Comparison of ENCODE assay signal across 28 mouse cellular contexts in genomic region chr10:81375322-81375721, GRCm38 (mm10). TPM values are rescaled to one million over a fixed set of nuclear protein-coding genes. Genes with fewer than 3 reads are reported as not detected.
A peak's percentile ranks its signal among the peaks of the same experiment; 100 is the strongest.
DNase-seq lines count a peak whose midpoint lies in the region; ATAC-seq and TF ChIP-seq lines count a peak whose summit lies in the region.
"Had no signal": no experiment of that assay in that cellular context is flagged by ENCODE, and none has a peak within 500 bp of the region (broad histone marks: within the 10 kb centered on the region; RNA-seq: fewer than 3 reads in every experiment).

No protein-coding gene starts in this region.

- no peak for TF ChIP-seq EP300 in liver, postnatal 0 days (IDR thresholded peaks at IDR 0.05; ENCODE audit: low read depth)

- peak overlapping the region; percentile 61 for H3K27ac ChIP-seq in liver, embryonic 13.5 days
- no peak overlapping the region; the same call in 1 of the 2 replicates for H3K27ac ChIP-seq in liver, embryonic 11.5 days (ENCODE audit: low read depth, low read length)
- H3K27ac ChIP-seq in neural tube, embryonic 13.5 days (replicated peaks), result no peak overlapping the region
- no peak overlapping the region for H3K27ac ChIP-seq in neural tube, embryonic 15.5 days (replicated peaks)
- no peak overlapping the region for H3K27ac ChIP-seq in liver, postnatal 0 days (ENCODE audit: low read depth)
- H3K27ac ChIP-seq: embryonic facial prominence, embryonic 12.5 days; heart, adult 2 months; hindbrain, embryonic 14.5 days; left cerebral cortex, adult 2 months; stomach, postnatal 0 days had no signal

- H3K4me3 ChIP-seq in erythroblast, embryonic 14.5 days (replicated peaks), result peak overlapping the region; percentile 90
- peak overlapping the region; percentile 89 for H3K4me3 ChIP-seq in liver, embryonic 13.5 days (replicated peaks)
- no peak overlapping the region for H3K4me3 ChIP-seq in liver, embryonic 11.5 days (ENCODE audit: low read depth, low read length)
- no peak overlapping the region for H3K4me3 ChIP-seq in neural tube, embryonic 13.5 days
- H3K4me3 ChIP-seq in neural tube, embryonic 15.5 days (replicated peaks), result no peak overlapping the region
- H3K4me3 ChIP-seq in liver, postnatal 0 days (ENCODE audit: low read depth, low read length), result no peak overlapping the region
- H3K4me3 ChIP-seq: embryonic facial prominence, embryonic 12.5 days; heart, adult 2 months; left cerebral cortex, adult 2 months had no signal

- H3K9ac ChIP-seq in liver, embryonic 13.5 days, result peak overlapping the region; percentile 44
- H3K9ac ChIP-seq in liver, embryonic 11.5 days (ENCODE audit: low read depth, low read length), result no peak overlapping the region
- H3K9ac ChIP-seq in neural tube, embryonic 13.5 days, result peak overlapping the region; percentile 26; the same call in 1 of the 2 replicates
- no peak overlapping the region for H3K9ac ChIP-seq in neural tube, embryonic 15.5 days (replicated peaks)
- no peak overlapping the region for H3K9ac ChIP-seq in liver, postnatal 0 days (replicated peaks)
- H3K9ac ChIP-seq: embryonic facial prominence, embryonic 12.5 days; hindbrain, embryonic 14.5 days; lung, embryonic 14.5 days had no signal

- no peak for ATAC-seq in erythroblast, adult 5-6 weeks (replicated peaks; ENCODE audit: low FRiP score, poor library complexity, severe bottlenecking)
- ATAC-seq in liver, embryonic 13.5 days (ENCODE audit: low read depth), result no peak
- no peak for ATAC-seq in liver, embryonic 11.5 days (replicated peaks; ENCODE audit: low FRiP score)
- ATAC-seq in neural tube, embryonic 13.5 days (ENCODE audit: low read depth), result no peak
- ATAC-seq in neural tube, embryonic 15.5 days (ENCODE audit: low FRiP score), result no peak
- no peak for ATAC-seq in liver, postnatal 0 days
- ATAC-seq: forebrain, embryonic 16.5 days; inflammation-experienced regulatory T-cells, adult 6 months; midbrain, embryonic 16.5 days had no signal

- WGBS in liver, embryonic 13.5 days (ENCODE audit: insufficient replicate concordance), result 92% methylated on average over 10 of the region's 10 CpGs
- WGBS in liver, embryonic 11.5 days, result 93% methylated on average over 10 of the region's 10 CpGs
- WGBS in neural tube, embryonic 13.5 days, result 96% methylated on average over 10 of the region's 10 CpGs
- WGBS in neural tube, embryonic 15.5 days, result 94% methylated on average over 10 of the region's 10 CpGs
- WGBS in liver, postnatal 0 days (ENCODE audit: insufficient replicate concordance), result 94% methylated on average over 10 of the region's 10 CpGs

- H3K36me3 ChIP-seq in erythroblast, embryonic 14.5 days (ENCODE audit: control insufficient read depth), result peaks cover 83% of the 10 kb centered on the region
- peaks cover 60% of the 10 kb centered on the region for H3K36me3 ChIP-seq in liver, embryonic 13.5 days
- H3K36me3 ChIP-seq in liver, embryonic 11.5 days (ENCODE audit: control insufficient read depth, insufficient read depth, low read length), result peaks cover 36% of the 10 kb centered on the region
- H3K36me3 ChIP-seq in neural tube, embryonic 13.5 days, result peaks cover 44% of the 10 kb centered on the region
- peaks cover 28% of the 10 kb centered on the region for H3K36me3 ChIP-seq in neural tube, embryonic 15.5 days
- peaks cover 53% of the 10 kb centered on the region for H3K36me3 ChIP-seq in liver, postnatal 0 days (replicated peaks; ENCODE audit: insufficient read depth, low read length)

- no peak for TF ChIP-seq CTCF in liver, postnatal 0 days (IDR thresholded peaks at IDR 0.05; ENCODE audit: low read depth)

- H3K4me2 ChIP-seq in liver, embryonic 13.5 days, result peak overlapping the region; percentile 89
- no peak overlapping the region for H3K4me2 ChIP-seq in liver, embryonic 11.5 days
- no peak overlapping the region for H3K4me2 ChIP-seq in neural tube, embryonic 13.5 days
- no peak overlapping the region for H3K4me2 ChIP-seq in neural tube, embryonic 15.5 days
- peak overlapping the region; percentile 68 for H3K4me2 ChIP-seq in liver, postnatal 0 days (ENCODE audit: low read depth, low read length)
- H3K4me2 ChIP-seq: hindbrain, embryonic 14.5 days had no signal

- H3K4me1 ChIP-seq in erythroblast, embryonic 14.5 days (ENCODE audit: control insufficient read depth), result peaks cover 75% of the 10 kb centered on the region
- peaks cover 68% of the 10 kb centered on the region for H3K4me1 ChIP-seq in liver, embryonic 13.5 days (replicated peaks)
- peaks cover 25% of the 10 kb centered on the region for H3K4me1 ChIP-seq in liver, embryonic 11.5 days (replicated peaks; ENCODE audit: control insufficient read depth, insufficient read depth, low read length)
- H3K4me1 ChIP-seq in neural tube, embryonic 13.5 days (replicated peaks), result peaks cover 38% of the 10 kb centered on the region
- H3K4me1 ChIP-seq in neural tube, embryonic 15.5 days, result peaks cover 36% of the 10 kb centered on the region
- H3K4me1 ChIP-seq in liver, postnatal 0 days (ENCODE audit: insufficient read depth), result peaks cover 28% of the 10 kb centered on the region

- DNase-seq in liver, embryonic 13.5 days, result no peak
- no peak for DNase-seq in liver, embryonic 11.5 days (ENCODE audit: low spot score)
- no peak for DNase-seq in liver, postnatal 0 days
- DNase-seq in heart, postnatal 10 days, result no peak
- DNase-seq: adrenal gland, postnatal 25 days; cerebellum, adult 11-12 months; cerebellum, adult 9-11 months; embryo, embryonic 11 days; heart, adult 2 months; kidney, adult 11 months; kidney, postnatal 14 days; lung, embryonic 14.5 days; right cerebral cortex, adult 18-20 months; spleen, adult 18-20 months; thymus, adult 18-20 months; thymus, postnatal 25 days had no signal

- intact Hi-C loops in heart, postnatal 10 days (cut with DNase I), result no loop called here

- no peaks in the 10 kb centered on the region for H3K9me3 ChIP-seq in erythroblast, embryonic 14.5 days (ENCODE audit: control insufficient read depth, low read length)
- no peaks in the 10 kb centered on the region for H3K9me3 ChIP-seq in liver, embryonic 13.5 days (replicated peaks)
- H3K9me3 ChIP-seq in liver, embryonic 11.5 days (ENCODE audit: control insufficient read depth, low read length), result no peaks in the 10 kb centered on the region
- no peaks in the 10 kb centered on the region for H3K9me3 ChIP-seq in neural tube, embryonic 13.5 days
- H3K9me3 ChIP-seq in neural tube, embryonic 15.5 days (replicated peaks), result no peaks in the 10 kb centered on the region
- H3K9me3 ChIP-seq in liver, postnatal 0 days (ENCODE audit: low read length), result no peaks in the 10 kb centered on the region
- H3K9me3 ChIP-seq: embryonic facial prominence, embryonic 12.5 days had no signal

- no peaks in the 10 kb centered on the region; the same call in 1 of the 2 replicates for H3K27me3 ChIP-seq in erythroblast, embryonic 14.5 days (ENCODE audit: control insufficient read depth)
- H3K27me3 ChIP-seq in liver, embryonic 13.5 days, result no peaks in the 10 kb centered on the region
- H3K27me3 ChIP-seq in liver, embryonic 11.5 days (replicated peaks; ENCODE audit: control insufficient read depth, insufficient read depth, low read length), result no peaks in the 10 kb centered on the region
- no peaks in the 10 kb centered on the region for H3K27me3 ChIP-seq in neural tube, embryonic 13.5 days
- H3K27me3 ChIP-seq in neural tube, embryonic 15.5 days (replicated peaks), result no peaks in the 10 kb centered on the region
- no peaks in the 10 kb centered on the region for H3K27me3 ChIP-seq in liver, postnatal 0 days (ENCODE audit: insufficient read depth, low read length)
- H3K27me3 ChIP-seq: embryonic facial prominence, embryonic 12.5 days had no signal

RNA-seq across cellular contexts. Expression of gene Fzr1, which starts 3.0 kb away (rescaled TPM):
- 62.5 and 67.4 TPM in 2 replicates for polyA plus RNA-seq in erythroblast, embryonic 14.5 days (2012)
- 286 and 325 TPM in 2 replicates for total RNA-seq in erythroblast, adult 5-6 weeks (2015; ENCODE audit: low replicate concordance)
- 463 and 486 TPM in 2 replicates for total RNA-seq in erythroblast, adult 5-6 weeks (2017; ENCODE audit: low replicate concordance)
- polyA plus RNA-seq in liver, embryonic 13.5 days (2015; fragmentation: Nextera tagmentation; extraction: Ambion mirVana), result 89.5 and 94.1 TPM in 2 replicates
- 74.0 and 75.9 TPM in 2 replicates for polyA plus RNA-seq in liver, embryonic 11.5 days (2014; fragmentation: Nextera tagmentation; extraction: Ambion mirVana)
- polyA plus RNA-seq in neural tube, embryonic 13.5 days (2015; fragmentation: Nextera tagmentation; extraction: Ambion mirVana), result 105 and 112 TPM in 2 replicates
- polyA plus RNA-seq in neural tube, embryonic 15.5 days (2015; fragmentation: Nextera tagmentation; extraction: Ambion mirVana), result 132 and 146 TPM in 2 replicates
- 69.7 and 74.6 TPM in 2 replicates for polyA plus RNA-seq in liver, postnatal 0 days (2015; fragmentation: Nextera tagmentation; extraction: Ambion mirVana)
- 10 to 100 TPM; 39.7 to 41.2 TPM for total RNA-seq in heart, postnatal 10 days (2021)

RNA-seq across cellular contexts. Expression of gene Dohh, which starts 8.9 kb away (rescaled TPM):
- 29.2 and 34.1 TPM in 2 replicates for polyA plus RNA-seq in erythroblast, embryonic 14.5 days (2012)
- total RNA-seq in erythroblast, adult 5-6 weeks (2015; ENCODE audit: low replicate concordance), result 10.4 and 11.7 TPM in 2 replicates
- 32.5 and 33.7 TPM in 2 replicates for total RNA-seq in erythroblast, adult 5-6 weeks (2017; ENCODE audit: low replicate concordance)
- polyA plus RNA-seq in liver, embryonic 13.5 days (2015; fragmentation: Nextera tagmentation; extraction: Ambion mirVana), result 61.1 and 68.7 TPM in 2 replicates
- polyA plus RNA-seq in liver, embryonic 11.5 days (2014; fragmentation: Nextera tagmentation; extraction: Ambion mirVana), result 97.4 and 99.3 TPM in 2 replicates
- polyA plus RNA-seq in neural tube, embryonic 13.5 days (2015; fragmentation: Nextera tagmentation; extraction: Ambion mirVana), result 72.2 and 75.2 TPM in 2 replicates
- 101 TPM in 2 replicates for polyA plus RNA-seq in neural tube, embryonic 15.5 days (2015; fragmentation: Nextera tagmentation; extraction: Ambion mirVana)
- 39.3 and 42.1 TPM in 2 replicates for polyA plus RNA-seq in liver, postnatal 0 days (2015; fragmentation: Nextera tagmentation; extraction: Ambion mirVana)
- 10 to 100 TPM; 53.2 to 57.5 TPM for total RNA-seq in heart, postnatal 10 days (2021)

RNA-seq across cellular contexts. Expression of gene Gm48551, which starts 8.9 kb away (rescaled TPM):
- polyA plus RNA-seq in erythroblast, embryonic 14.5 days (2012), result 0.08 and 0.20 TPM in 2 replicates
- total RNA-seq in erythroblast, adult 5-6 weeks (2015; ENCODE audit: low replicate concordance), result 2.5 and 3.7 TPM in 2 replicates
- 1.3 TPM in 1 of 2 replicates, not detected in the other for total RNA-seq in erythroblast, adult 5-6 weeks (2017; ENCODE audit: low replicate concordance)
- 0.86 and 0.89 TPM in 2 replicates for polyA plus RNA-seq in liver, embryonic 13.5 days (2015; fragmentation: Nextera tagmentation; extraction: Ambion mirVana)
- polyA plus RNA-seq in liver, embryonic 11.5 days (2014; fragmentation: Nextera tagmentation; extraction: Ambion mirVana), result 1.3 and 1.9 TPM in 2 replicates
- 5.2 and 8.2 TPM in 2 replicates for polyA plus RNA-seq in neural tube, embryonic 13.5 days (2015; fragmentation: Nextera tagmentation; extraction: Ambion mirVana)
- 5.7 and 7.2 TPM in 2 replicates for polyA plus RNA-seq in neural tube, embryonic 15.5 days (2015; fragmentation: Nextera tagmentation; extraction: Ambion mirVana)
- polyA plus RNA-seq in liver, postnatal 0 days (2015; fragmentation: Nextera tagmentation; extraction: Ambion mirVana), result 0.40 and 0.70 TPM in 2 replicates
- total RNA-seq in heart, postnatal 10 days (2021), result under 1 TPM; 0.74 to 0.87 TPM

RNA-seq across cellular contexts. Expression of gene 4930404N11Rik, which starts 9.7 kb away (rescaled TPM):
- 3.2 and 5.6 TPM in 2 replicates for polyA plus RNA-seq in erythroblast, embryonic 14.5 days (2012)
- total RNA-seq in erythroblast, adult 5-6 weeks (2015; ENCODE audit: low replicate concordance), result 15.6 and 27.0 TPM in 2 replicates
- total RNA-seq in erythroblast, adult 5-6 weeks (2017; ENCODE audit: low replicate concordance), result 35.7 and 41.5 TPM in 2 replicates
- polyA plus RNA-seq in liver, embryonic 13.5 days (2015; fragmentation: Nextera tagmentation; extraction: Ambion mirVana), result 1.2 and 1.4 TPM in 2 replicates
- polyA plus RNA-seq in liver, embryonic 11.5 days (2014; fragmentation: Nextera tagmentation; extraction: Ambion mirVana), result 0.64 and 0.68 TPM in 2 replicates
- 0.68 and 0.87 TPM in 2 replicates for polyA plus RNA-seq in neural tube, embryonic 13.5 days (2015; fragmentation: Nextera tagmentation; extraction: Ambion mirVana)
- 1.3 and 1.5 TPM in 2 replicates for polyA plus RNA-seq in neural tube, embryonic 15.5 days (2015; fragmentation: Nextera tagmentation; extraction: Ambion mirVana)
- 0.71 and 0.94 TPM in 2 replicates for polyA plus RNA-seq in liver, postnatal 0 days (2015; fragmentation: Nextera tagmentation; extraction: Ambion mirVana)
- 1 to 10 TPM in 1 of 2 experiments, under 1 TPM in 1; 0.42 to 1.1 TPM for total RNA-seq in heart, postnatal 10 days (2021)

RNA-seq across cellular contexts. Expression of gene Gm48552, which starts 13.5 kb away (rescaled TPM):
- 0.26 and 0.80 TPM in 2 replicates for polyA plus RNA-seq in erythroblast, embryonic 14.5 days (2012)
- not detected in 2 replicates for total RNA-seq in erythroblast, adult 5-6 weeks (2015; ENCODE audit: low replicate concordance)
- total RNA-seq in erythroblast, adult 5-6 weeks (2017; ENCODE audit: low replicate concordance), result 5.6 TPM in 1 of 2 replicates, not detected in the other
- polyA plus RNA-seq in liver, embryonic 13.5 days (2015; fragmentation: Nextera tagmentation; extraction: Ambion mirVana), result 0.93 TPM in 1 of 2 replicates, not detected in the other
- polyA plus RNA-seq in liver, embryonic 11.5 days (2014; fragmentation: Nextera tagmentation; extraction: Ambion mirVana), result 0.62 and 0.67 TPM in 2 replicates
- polyA plus RNA-seq in neural tube, embryonic 13.5 days (2015; fragmentation: Nextera tagmentation; extraction: Ambion mirVana), result 1.3 and 2.5 TPM in 2 replicates
- polyA plus RNA-seq in neural tube, embryonic 15.5 days (2015; fragmentation: Nextera tagmentation; extraction: Ambion mirVana), result 3.4 and 3.6 TPM in 2 replicates
- not detected in 2 replicates for polyA plus RNA-seq in liver, postnatal 0 days (2015; fragmentation: Nextera tagmentation; extraction: Ambion mirVana)
- total RNA-seq in heart, postnatal 10 days (2021), result under 1 TPM; 0.77 to 0.98 TPM
- total RNA-seq: megakaryocyte-erythroid progenitor cell, adult 5-6 weeks had no signal

Comparison
In these comparisons a context has a peak if more than half of its experiments do, and no peak if none do; other contexts are left out.
1. H3K4me3 ChIP-seq: peak in erythroblast, embryonic 14.5 days (single experiment) and liver, embryonic 13.5 days (single experiment); none in liver, embryonic 11.5 days (single experiment), neural tube, embryonic 13.5 days (single experiment), neural tube, embryonic 15.5 days (single experiment) and liver, postnatal 0 days (single experiment).
2. H3K4me2 ChIP-seq: peak in liver, embryonic 13.5 days (single experiment) and liver, postnatal 0 days (single experiment); none in liver, embryonic 11.5 days (single experiment), neural tube, embryonic 13.5 days (single experiment) and neural tube, embryonic 15.5 days (single experiment).
3. H3K9ac ChIP-seq: peak in liver, embryonic 13.5 days (single experiment) and neural tube, embryonic 13.5 days (single experiment); none in liver, embryonic 11.5 days (single experiment), neural tube, embryonic 15.5 days (single experiment) and liver, postnatal 0 days (single experiment).